Mouse (Mus musculus) adrenal gland, adult (tissue): ENCODE measurements around the gene Atf7ip2.
"Not testable (repeated sequence)": the region's sequence is repeated elsewhere in the genome, so short reads cannot be mapped to it uniquely, and the experiment has no call there.

ENCODE experiments used
- DNase-seq, 2 experiments: peaks; one replicate each; pipeline ENCODE4 v3.0.0; 2022 to 2023; ENCODE audit warnings: low spot score in 1 of 2; ENCODE audit not compliant: inconsistent age in 2 of 2

The Atf7ip2 gene

DNA sequence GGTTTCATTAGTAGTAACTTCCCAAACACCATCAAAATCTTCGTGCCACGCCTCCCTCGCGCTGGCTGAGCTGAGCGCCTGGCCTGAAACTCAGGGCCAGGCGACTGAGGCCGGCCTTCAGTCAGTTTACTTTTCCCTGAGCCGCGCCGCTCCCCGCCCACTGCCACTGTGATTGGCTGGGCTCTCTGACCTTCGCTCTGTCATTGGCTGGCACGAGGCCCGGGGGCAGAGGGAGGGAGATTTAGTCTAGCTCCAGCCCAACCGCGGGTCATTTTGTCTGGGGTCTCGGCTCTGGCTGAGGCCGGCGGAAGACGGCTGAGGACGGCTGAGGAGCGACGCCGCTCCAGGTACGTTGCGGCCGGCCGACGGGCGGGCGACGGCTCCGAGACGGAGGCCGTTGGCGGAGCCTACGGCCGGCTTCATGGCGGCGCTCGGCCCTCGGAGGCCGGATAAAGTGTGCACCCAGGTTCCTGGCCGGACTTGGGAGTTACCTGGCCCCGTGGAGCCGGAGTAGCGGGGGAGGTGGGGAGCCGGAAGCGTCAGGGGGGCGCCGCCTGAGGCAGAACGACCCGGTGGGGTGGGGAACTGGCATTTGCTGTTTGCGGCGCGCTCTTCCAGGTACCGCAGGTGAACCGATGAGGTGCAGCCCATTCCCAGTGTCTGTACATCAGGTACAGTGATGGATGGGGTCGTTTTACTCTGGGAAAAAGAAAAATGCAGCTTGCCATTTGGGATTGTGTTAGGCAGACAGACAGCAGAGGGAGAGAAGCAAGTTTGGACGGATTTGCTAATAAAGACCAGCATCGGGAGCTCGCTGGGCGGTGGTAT lies at the start of gene Atf7ip2:
Gene Atf7ip2 (plus strand): TSS at position 34 of the 828 bp plus-strand sequence.
- DNase-seq = peak; percentile 92 to 97

DNA sequence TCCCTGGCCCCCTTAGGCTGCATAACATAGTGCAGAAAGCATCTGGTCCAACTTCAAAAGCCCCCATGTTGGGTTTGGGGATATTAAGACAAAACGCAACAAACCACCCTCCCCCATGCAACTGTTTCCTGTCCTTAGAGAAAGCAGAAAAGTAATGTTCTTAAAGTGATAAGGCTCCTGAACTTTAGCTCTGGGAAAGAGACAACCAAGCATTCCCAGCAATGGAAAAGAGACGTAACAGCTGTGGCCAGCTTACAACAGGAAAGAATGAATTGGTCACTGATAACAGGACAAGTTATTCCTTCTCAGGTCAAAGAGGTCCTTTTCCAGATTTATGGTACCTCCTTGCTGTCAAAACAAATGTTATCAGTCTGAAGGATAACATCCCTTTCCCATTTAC lies 49.3 kb upstream of the Atf7ip2 start:
- no peak for DNase-seq

DNA sequence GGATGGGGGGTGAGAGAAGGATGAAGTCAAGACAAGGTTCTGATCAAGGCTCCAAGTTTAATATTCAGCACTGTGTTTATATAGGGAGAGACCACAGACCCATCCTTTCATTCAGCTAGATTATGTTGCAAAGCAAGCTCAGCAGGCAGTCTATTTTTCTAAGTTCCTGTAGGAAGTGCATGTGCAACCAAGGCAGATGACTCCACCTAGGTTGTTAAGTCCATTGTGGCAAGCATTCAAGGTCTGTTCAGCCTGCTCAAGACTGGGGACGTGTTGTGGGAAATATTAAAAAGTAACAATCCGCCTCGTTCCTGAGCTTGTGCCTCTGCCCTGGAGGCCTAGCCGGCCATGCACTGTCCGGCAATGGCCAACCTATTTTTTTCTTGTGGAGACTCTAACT lies 45.1 kb upstream of the Atf7ip2 start:
- no peak for DNase-seq

DNA sequence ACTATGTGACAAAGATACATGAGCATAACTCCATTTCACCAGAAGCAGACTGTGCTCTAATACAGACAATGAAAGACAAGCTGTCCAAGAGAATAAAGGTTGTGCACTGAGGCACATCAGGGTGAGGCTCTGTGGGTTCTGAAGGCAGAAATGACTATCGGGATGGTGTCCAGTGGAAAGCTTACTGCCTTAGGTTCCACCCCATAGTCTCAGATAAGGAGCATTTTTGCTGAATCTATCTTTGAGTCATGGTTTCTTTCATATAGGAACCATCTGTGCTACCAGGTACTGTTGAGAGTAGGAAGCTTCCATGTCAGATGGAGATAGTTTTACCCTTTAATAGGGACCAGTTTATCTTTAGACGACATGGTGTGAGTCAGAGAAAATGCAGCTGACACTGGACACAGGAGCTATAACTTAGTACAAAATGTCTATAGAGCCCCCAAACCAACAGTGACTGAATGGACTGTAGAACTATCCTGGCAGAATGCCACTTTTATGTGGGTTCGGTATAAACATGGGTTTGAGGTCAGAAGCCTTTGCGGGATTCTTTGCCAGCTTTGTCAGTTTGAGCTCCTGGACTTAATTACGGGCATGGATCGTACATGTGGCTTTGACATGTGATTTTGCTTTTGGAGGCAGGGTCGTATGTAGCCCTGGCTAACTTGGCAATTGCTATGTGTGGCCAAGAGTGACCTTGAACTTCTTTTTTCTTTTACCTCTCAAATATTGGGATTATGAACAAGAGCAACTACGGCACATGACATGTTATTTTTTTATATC lies 23.2 kb upstream of the Atf7ip2 start:
- no peak for DNase-seq

DNA sequence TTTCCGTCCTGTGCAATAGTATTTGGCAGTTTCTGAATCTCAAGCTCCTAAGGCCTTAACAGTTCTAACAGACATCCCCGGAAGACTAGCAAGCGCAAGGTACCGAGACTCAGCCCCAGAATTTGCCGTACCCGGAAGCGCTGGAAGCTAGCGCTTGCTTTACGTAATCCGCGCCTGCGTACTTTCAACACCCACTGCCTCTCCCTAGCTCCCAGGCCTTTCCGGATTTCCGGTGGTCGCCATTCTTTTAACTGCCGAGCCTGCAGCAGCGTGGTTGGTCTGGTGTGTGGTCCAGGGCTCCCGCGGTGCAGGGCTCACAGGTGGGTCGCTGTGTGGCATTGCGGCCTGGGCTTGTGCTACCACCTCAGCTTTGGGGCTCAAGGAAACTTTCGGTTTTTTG lies 22.5 kb upstream of the Atf7ip2 start, which contains the start of gene Rpl39l:
Gene Rpl39l (plus strand): TSS at position 222 of the 400 bp plus-strand sequence.
- no peak for DNase-seq

DNA sequence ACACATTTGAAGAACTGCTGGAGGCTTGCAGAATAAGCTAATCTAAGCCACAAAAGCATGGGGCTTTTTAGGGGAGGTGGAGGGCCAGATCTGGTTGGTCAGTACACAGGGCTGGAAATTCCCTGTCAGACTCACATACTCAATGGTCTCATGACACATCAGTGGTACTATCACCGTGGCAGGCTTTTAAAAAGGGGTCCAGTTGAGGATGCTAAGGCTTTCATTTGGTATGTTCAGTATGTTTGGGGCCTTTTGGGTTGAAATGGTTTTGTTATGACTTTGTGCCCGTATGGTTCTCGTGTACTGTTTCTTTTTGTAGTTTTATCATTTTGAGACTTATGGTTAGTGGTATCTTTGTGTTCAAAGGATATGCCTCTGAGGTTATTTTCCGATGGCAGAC lies 21.2 kb upstream of the Atf7ip2 start:
- DNase-seq = no peak

DNA sequence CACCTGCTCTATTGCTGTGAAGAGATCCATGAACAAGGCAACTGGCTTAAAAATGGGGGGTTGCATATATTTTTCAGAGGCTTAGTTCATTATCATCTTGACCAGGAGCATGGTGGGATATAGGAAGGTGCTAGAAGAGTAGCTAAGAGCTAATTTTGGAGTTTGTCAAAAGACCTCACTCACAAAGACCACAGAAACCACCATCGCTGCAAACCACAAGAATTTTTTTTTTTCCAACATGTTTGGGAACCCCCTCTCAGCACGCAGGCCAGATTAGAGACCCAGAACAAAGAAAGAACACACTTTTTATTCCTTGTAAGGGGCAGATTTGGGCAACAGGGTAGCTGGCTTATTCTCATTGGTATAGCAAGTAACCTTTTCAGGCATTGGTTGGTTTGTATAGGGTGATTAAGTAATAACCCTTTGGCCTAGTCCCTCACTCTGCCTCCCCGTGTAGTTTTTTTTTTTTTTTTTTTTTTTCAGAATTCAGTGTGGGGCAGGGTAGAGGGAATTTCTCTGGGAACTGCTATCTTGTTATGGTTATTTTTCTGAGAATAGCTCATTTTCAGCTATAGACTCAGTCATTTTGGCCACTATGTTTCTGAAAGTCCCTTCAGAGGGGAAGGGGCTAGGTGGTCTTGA lies 20.2 kb upstream of the Atf7ip2 start:
- no peak for DNase-seq

DNA sequence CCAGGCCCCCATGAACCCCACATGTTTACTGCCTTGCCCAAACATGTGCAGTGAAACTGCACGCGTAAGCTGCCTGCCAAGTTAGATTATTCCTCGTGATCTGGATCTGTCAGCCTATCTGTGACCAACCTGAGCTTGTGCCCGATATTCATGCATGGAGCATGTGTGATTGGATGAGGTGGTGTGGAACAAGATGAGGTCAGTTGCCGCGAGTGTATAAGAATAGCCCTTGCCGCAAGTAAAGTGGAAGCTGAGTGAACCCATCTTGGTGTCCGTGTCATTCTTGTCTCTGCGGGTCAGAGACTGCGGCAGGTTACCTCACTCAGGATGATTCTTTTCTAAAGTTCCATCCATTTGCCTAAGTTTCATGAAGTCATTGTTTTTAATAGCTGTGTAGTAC lies 5.1 kb upstream of the Atf7ip2 start:
- DNase-seq = not testable (repeated sequence)

DNA sequence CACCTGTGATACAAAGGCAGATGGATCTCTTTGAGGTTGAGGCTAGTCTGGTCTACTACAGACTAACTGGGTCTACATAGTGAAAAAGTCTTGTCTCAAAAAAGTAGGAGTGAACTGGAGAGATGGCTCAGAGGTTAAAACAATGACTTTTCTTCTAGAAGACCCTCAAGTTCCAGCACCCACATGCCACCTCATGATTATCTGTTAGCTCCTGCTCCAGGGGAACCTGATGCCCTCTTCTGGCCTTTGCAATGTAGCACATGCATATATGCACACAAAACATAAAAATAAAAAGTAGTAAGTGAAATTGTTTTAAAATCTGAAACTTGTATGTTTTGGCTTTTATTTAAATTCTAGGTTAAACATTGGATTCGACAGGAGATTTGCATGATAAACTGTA lies 16.3 kb downstream of the Atf7ip2 start:
- no peak for DNase-seq

DNA sequence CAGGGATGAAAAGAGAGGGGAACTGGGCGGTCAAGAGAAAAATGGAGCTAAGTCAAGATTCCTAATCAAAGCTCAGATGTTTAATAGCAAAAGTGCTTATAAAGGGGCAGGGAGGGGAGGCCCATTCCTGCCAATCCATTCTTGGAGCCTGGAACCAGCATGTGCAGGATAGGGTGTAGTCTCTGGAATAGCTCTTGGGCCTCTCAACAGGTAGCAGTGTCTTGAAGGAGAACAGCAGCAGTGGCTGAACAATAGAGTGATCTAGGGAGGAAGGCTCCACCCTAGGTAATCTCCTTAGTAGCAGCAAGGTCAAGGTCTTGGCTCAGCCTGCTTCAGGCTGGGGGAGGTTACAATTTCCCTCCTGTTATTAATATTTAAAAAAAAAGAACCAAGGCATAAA lies 23.9 kb downstream of the Atf7ip2 start:
- not testable (repeated sequence) for DNase-seq

DNA sequence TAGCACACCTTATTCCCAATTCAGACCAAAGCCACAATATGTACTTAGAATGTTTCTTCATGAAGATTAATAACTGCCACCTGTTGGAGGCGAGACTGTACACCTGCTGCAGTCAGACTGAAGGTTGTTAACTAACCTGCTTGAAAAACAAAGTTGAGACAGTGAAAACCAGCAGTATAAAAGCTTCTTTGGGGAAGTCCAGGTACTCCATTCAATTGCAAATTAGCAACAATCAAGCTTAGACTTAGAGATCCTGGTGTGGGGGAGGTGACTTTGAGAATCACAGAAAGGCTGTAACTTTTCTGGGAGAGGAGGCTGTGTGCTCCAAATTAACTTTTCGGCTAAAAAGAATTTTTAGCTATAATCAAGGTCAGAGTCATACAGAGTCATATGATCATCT lies 24.5 kb downstream of the Atf7ip2 start:
- DNase-seq = not testable (repeated sequence)

DNA sequence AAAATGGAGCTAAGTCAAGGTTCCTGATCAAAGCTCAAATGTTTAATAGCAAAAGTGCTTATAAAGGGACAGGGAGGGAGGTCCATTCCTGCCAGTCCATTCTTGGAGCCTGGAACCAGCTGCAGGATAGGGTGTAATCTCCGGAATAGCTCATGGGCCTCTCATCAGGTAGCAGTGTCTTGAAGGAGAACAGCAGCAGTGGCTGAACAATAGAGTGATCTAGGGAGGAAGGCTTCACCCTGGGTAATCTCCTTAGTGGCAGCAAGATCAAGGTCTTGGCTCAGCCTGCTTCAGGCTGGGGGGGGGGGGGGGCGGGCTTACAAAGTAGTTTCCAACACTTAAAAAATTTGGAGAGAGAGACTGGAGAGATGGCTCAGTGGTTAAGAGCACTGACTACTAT lies 34.8 kb downstream of the Atf7ip2 start:
- DNase-seq = no peak

DNA sequence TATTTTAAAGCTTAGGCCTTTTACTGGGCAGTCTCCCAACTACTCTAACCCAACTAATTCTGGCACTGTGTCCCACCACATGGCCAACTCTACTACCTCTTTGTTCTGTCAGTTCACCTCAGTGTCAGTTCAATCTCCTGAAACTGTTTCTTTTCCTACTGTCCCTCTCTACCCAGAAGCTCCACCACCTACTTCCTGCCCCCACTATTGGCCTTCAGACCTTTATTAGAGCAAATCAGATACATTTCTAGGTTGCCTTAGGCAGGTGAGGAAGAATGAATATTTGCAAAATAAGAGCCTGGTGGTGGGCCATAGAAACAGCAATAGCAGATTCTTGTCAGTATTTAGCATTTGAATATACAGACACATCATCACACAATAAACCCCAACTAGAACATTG lies 44.1 kb downstream of the Atf7ip2 start:
- DNase-seq = no peak

DNA sequence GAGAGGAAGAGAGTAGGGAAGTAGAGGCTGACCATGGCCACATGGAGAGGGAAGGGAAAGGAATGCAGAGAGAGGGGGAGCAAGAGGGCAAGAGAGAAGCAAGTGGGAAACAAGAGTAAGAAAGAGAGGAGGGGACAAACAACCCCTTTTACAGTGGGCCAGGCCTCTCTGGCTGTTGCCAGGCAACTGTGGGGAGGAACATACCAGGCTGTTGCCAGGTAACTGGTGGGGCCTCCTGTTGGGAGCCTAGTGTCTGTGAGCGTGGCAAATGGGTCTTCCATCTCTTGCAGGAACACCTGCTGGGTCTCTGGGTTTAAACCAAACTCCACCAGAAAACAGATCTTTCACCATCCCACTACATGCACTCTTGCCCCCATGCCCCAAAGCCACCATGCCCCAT lies 61.5 kb downstream of the Atf7ip2 start:
- no peak for DNase-seq

DNA sequence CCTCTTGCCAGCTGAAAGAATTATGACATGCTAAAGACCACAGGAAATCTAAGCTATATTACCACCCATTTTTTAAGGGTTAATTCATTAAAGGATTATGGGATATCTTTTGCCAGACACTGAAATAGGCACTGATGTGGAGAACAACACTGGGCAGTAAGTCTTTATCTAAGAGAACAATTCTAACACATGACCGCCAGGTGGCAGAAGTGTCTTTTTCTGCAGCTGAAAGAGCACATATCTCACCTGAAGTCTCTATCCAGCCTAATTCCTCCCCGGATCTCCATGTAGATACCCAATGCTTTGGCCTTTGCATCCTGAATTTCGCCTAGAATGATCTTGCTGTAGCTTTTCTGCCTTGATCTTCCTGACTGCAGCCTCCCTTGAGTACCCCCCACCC lies 79.7 kb downstream of the Atf7ip2 start:
- DNase-seq = peak; percentile 18 to 70

DNA sequence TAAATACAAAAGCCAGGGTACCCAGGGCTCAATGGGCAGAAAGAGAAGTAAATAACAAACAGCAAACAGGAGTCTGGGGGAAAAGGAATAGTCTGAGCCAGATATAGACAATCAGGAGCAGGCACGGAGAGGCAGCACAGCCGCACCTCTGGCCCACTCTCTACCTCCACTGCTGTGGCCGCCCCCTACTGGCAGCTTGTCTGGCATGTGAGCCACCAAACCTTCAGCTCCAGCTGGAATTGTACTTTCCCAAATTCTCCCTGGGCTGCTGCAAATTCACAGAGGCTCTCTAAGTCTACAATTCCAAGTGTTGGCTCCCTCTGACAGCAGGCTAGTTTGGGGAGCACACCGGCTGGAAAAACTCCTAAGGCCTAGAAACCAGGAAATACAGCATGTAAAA lies 82.0 kb downstream of the Atf7ip2 start:
- peak in 1 of 2 experiments; percentile 39 for DNase-seq

DNA sequence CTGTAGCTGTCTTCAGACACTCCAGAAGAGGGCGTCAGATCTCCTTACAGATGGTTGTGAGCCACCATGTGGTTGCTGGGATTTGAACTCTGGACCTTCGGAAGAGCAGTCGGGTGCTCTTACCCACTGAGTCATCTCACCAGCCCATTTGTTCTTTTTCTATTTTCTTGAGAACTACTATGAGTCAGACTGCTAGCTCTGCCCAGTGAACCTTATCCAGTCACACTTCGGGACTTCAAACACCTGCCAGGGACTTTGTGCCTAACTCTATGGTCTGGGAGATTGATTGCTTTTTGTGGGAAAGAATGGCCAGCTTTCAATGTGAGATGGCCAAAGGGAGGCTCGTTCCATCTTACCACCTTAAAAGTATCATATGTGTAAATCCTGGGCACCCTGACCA lies 84.3 kb downstream of the Atf7ip2 start:
- not testable (repeated sequence) for DNase-seq

DNA sequence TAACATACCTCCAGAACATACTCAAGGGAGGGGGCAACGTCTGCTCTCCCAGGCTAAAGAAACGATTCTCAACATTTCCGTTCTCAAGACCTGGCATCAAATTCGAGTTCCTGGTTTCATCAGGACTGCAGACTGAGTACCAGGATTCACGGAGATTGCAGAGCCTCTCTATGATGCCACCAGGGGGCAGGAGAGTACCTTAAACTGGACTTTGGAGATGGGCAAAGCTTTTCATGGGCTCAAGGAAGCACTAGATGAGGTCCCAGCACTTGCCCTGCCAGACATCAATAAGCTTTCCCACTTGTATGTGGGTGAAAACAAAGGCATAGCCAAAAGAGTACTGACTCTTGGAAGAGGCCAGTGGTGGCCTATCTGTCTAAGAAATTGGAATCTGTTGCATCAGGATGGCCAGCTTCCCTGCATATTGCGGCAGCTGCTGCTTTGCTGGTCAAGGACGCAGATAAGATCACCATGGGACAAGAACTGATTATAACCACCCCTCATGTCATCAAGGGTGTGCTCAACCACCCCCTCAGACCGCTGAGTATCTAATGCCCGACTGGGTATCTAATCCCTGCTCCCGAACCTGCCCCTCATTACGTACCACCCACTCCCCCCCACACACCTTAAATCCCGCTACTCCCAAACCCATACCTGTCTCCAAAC lies 87.9 kb downstream of the Atf7ip2 start:
- DNase-seq = peak; percentile 70 to 93

DNA sequence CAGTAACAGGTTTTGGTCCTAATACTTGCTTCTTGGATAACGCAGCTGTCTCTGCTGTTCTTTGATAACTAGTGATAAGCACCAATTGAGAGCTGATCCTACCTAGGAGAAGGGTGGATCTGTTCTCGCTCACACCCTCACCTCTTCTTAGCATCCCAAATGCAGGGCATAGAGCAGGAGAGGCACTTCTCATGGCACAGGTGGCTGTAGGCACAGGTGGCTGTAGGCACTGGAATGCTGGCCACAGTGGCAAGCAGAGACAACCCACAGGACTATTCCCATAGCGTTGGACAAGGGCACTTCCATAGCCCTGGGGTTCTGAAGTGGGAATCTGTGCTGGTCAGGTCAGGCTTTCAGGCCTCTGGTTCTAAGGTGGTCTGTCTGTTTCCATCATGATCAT lies 89.4 kb downstream of the Atf7ip2 start:
- no peak for DNase-seq

DNA sequence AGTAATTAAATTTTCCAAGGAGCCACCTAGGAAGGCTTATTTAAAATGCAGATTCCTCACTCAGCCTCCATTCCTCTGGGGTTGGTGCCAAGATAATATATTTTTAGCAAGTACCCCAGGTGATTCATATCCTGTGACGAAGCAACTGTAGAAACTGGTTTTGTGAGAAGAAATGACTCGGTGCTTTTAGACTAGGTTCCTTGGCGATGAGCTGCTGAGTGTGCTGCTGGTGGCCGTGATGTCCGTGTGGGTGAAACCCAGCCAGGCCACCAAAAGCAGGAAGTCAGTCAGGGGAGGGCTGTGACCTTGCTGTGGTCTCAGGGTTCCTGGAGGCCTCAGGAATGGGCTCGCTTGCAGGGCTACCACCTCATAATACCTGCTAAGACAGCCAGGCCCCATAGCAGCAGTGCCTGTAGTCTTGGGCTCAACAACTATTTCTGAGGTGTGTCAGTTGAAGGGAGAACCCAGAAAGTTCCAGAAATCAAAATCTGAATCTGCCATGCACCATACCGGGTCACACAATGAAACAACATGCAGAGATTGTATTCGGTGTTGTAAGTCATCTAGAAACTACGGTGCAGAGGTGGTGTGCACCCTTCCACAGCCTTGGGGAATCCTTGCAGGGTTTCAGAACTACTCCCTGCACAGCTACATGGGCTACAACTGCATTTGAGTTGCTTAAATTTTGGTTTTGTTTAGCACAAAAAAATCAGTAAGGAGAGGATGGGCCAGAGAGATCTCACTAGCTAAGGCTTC lies 94.2 kb downstream of the Atf7ip2 start:
- peak in 1 of 2 experiments; percentile 35 for DNase-seq
